Mouse (Mus musculus) heart, postnatal 0 days (tissue): ENCODE results near the gene Pld1.

Source experiments
- CTCF ChIP-seq: IDR thresholded peaks from 2 replicates; pipeline ENCODE4 v1.5.1; 2016; ENCODE audit warnings: antibody characterized with exemption, control low read depth, low read depth
- EP300 ChIP-seq: IDR thresholded peaks from 2 replicates; pipeline ENCODE4 v1.6.1; 2016; ENCODE audit warnings: antibody characterized with exemption, low read depth

GRCm38 (mm10) chr3:28028456-28028855, 90.0 kb downstream of the Pld1 start:
- TF ChIP-seq CTCF (no peak), EP300 (no peak)
